Mouse (Mus musculus) embryo, embryonic 10.5 days (tissue): ENCODE measurements around the gene Tcta.
"Not testable (repeated sequence)": the region's sequence is repeated elsewhere in the genome, so short reads cannot be mapped to it uniquely, and the experiment has no call there.

Experiments used
- DNase-seq: peaks from one replicate; pipeline ENCODE4 v3.0.0-alpha.2; 2015; ENCODE audit warnings: low spot score

The Tcta gene

GRCm38 (mm10) chr9:108305629-108306520, at the start of gene Tcta, which contains the start of gene Rhoa:
Gene Tcta (minus strand): TSS chr9:108306160.
Gene Rhoa (plus strand): TSS chr9:108306129.
- DNase-seq, result peak; percentile 100

GRCm38 (mm10) chr9:108349727-108350126, 43.8 kb upstream of the Tcta start:
- no peak for DNase-seq

- peak; percentile 10 for DNase-seq
Observed at GRCm38 (mm10) chr9:108348290-108348680, 42.3 kb upstream of the Tcta start.

GRCm38 (mm10) chr9:108347540-108348289, 41.8 kb upstream of the Tcta start, which contains the start of gene Usp4:
Gene Usp4 (plus strand): TSS chr9:108347853.
- DNase-seq, result peak; percentile 94

GRCm38 (mm10) chr9:108347024-108347423, 41.1 kb upstream of the Tcta start:
- DNase-seq, result no peak

- DNase-seq, result no peak
Observed at GRCm38 (mm10) chr9:108344471-108344870, 38.5 kb upstream of the Tcta start.

- DNase-seq, result no peak
Observed at GRCm38 (mm10) chr9:108343835-108344234, 37.9 kb upstream of the Tcta start.

- DNase-seq, result no peak
Observed at GRCm38 (mm10) chr9:108343331-108343730, 37.4 kb upstream of the Tcta start.

- DNase-seq, result peak; percentile 10
Observed at GRCm38 (mm10) chr9:108342301-108342831, 36.4 kb upstream of the Tcta start.

GRCm38 (mm10) chr9:108341801-108342200, 35.8 kb upstream of the Tcta start:
- DNase-seq, result no peak

GRCm38 (mm10) chr9:108341139-108341475, 35.1 kb upstream of the Tcta start:
- no peak for DNase-seq

- DNase-seq, result no peak
Observed at GRCm38 (mm10) chr9:108340258-108341138, 34.5 kb upstream of the Tcta start.

- DNase-seq, result peak; percentile 6
Observed at GRCm38 (mm10) chr9:108339886-108340257, 33.9 kb upstream of the Tcta start.

- peak; percentile 96 for DNase-seq
Observed at GRCm38 (mm10) chr9:108338886-108339781, 33.2 kb upstream of the Tcta start, which contains the start of gene Gpx1. Gene Gpx1 (plus strand): TSS chr9:108338903.

- DNase-seq, result peak; percentile 64
Observed at GRCm38 (mm10) chr9:108338551-108338885, 32.6 kb upstream of the Tcta start.

GRCm38 (mm10) chr9:108337848-108338550, 32.0 kb upstream of the Tcta start:
- no peak for DNase-seq

GRCm38 (mm10) chr9:108325811-108326210, 19.9 kb upstream of the Tcta start:
- no peak for DNase-seq

- DNase-seq, result no peak
Observed at GRCm38 (mm10) chr9:108324784-108325183, 18.8 kb upstream of the Tcta start.

GRCm38 (mm10) chr9:108322054-108322453, 16.1 kb upstream of the Tcta start:
- not testable (repeated sequence) for DNase-seq

- no peak for DNase-seq
Observed at GRCm38 (mm10) chr9:108318462-108318861, 12.5 kb upstream of the Tcta start.
